8 mouse cellular contexts compared by ENCODE assay signal in genomic region chr11:69110319-69111046, GRCm38 (mm10). TPM values are rescaled to one million over a fixed set of nuclear protein-coding genes. Genes with fewer than 3 reads are reported as not detected.
DNase-seq lines count a peak whose midpoint lies in the region; ATAC-seq and TF ChIP-seq lines count a peak whose summit lies in the region.

No protein-coding gene starts in this region.

- intact Hi-C loops in heart, postnatal 36 days (cut with DNase I) = loop anchor here (5.0 kb wide), 1 partner anchor 307 kb away; no protein-coding TSS in a partner anchor

- H3K9me3 ChIP-seq in forebrain, embryonic 15.5 days = no peaks in the 10 kb centered on the region
- no peaks in the 10 kb centered on the region for H3K9me3 ChIP-seq in lung, postnatal 0 days (ENCODE audit: low read length)

- peak overlapping the region; percentile 53 for H3K27ac ChIP-seq in forebrain, embryonic 15.5 days (replicated peaks)
- H3K27ac ChIP-seq in layer of hippocampus, adult 2 months = peak overlapping the region; percentile 44; the same call in 1 of the 2 replicates
- no peak overlapping the region for H3K27ac ChIP-seq in lung, postnatal 0 days (ENCODE audit: low read length)

- TF ChIP-seq EP300 in lung, postnatal 0 days (IDR thresholded peaks at IDR 0.05) = peak; percentile 44

- peak overlapping the region; percentile 17 for H3K9ac ChIP-seq in forebrain, embryonic 15.5 days (replicated peaks)
- no peak overlapping the region for H3K9ac ChIP-seq in lung, postnatal 0 days (replicated peaks; ENCODE audit: low read depth)

- TF ChIP-seq CTCF in layer of hippocampus, adult 2 months (conservative IDR thresholded peaks at IDR 0.05) = no peak
- TF ChIP-seq CTCF in lung, postnatal 0 days (IDR thresholded peaks at IDR 0.05) = no peak

- peaks cover 12% of the 10 kb centered on the region for H3K4me1 ChIP-seq in forebrain, embryonic 15.5 days
- 0 out of 2 replicates have a peak, but pooled peaks cover 3% of the 10 kb centered on the region for H3K4me1 ChIP-seq in lung, postnatal 0 days (ENCODE audit: insufficient read depth, low read depth, low read length)

- H3K4me2 ChIP-seq in forebrain, embryonic 15.5 days (replicated peaks) = peak overlapping the region; percentile 48
- H3K4me2 ChIP-seq in lung, postnatal 0 days (replicated peaks; ENCODE audit: low read depth, low read length) = peak overlapping the region; percentile 49

- H3K27me3 ChIP-seq in forebrain, embryonic 15.5 days = no peaks in the 10 kb centered on the region
- no peaks in the 10 kb centered on the region for H3K27me3 ChIP-seq in lung, postnatal 0 days (replicated peaks; ENCODE audit: insufficient read depth, low read length)

- WGBS in forebrain, embryonic 15.5 days = under 1% methylated on average over 30 of the region's 30 CpGs
- 2% methylated on average over 29 of the region's 30 CpGs for WGBS in lung, postnatal 0 days

- DNase-seq in ES-CJ7 (ENCODE audit: low read depth, low spot score) = peak; percentile 95
- peak; percentile 83 for DNase-seq in cerebellum, adult 11-12 months
- DNase-seq in heart, postnatal 36 days = peak; percentile 92 to 99
- DNase-seq in layer of hippocampus, adult 2 months (ENCODE audit: low spot score in 2 of 2) = peak; percentile 89 to 97
- peak; percentile 69 for DNase-seq in lung, postnatal 0 days (ENCODE audit: low spot score)
- DNase-seq in ovary, postnatal 10 days (ENCODE audit: low spot score) = peak; percentile 99
- peak; percentile 81 to 93 for DNase-seq in thymus, postnatal 10 days (ENCODE audit: low spot score in 2 of 2)

- H3K4me3 ChIP-seq in forebrain, embryonic 15.5 days = peak overlapping the region; percentile 42
- H3K4me3 ChIP-seq in layer of hippocampus, adult 2 months = peak overlapping the region; percentile 60
- peak overlapping the region; percentile 30 for H3K4me3 ChIP-seq in lung, postnatal 0 days (ENCODE audit: low read depth, low read length)

- peaks cover 21% of the 10 kb centered on the region for H3K36me3 ChIP-seq in forebrain, embryonic 15.5 days
- peaks cover 42% of the 10 kb centered on the region for H3K36me3 ChIP-seq in lung, postnatal 0 days (ENCODE audit: insufficient read depth, low read length)

- peak; percentile 75 for ATAC-seq in forebrain, embryonic 15.5 days (replicated peaks)
- ATAC-seq in lung, postnatal 0 days = peak; percentile 66

RNA-seq across cellular contexts. Expression of gene Hes7, which starts 9.7 kb away (rescaled TPM):
- polyA plus RNA-seq in forebrain, embryonic 15.5 days (2015; fragmentation: Nextera tagmentation; extraction: Ambion mirVana) = 0.42 and 0.46 TPM in 2 replicates
- total RNA-seq in heart, postnatal 36 days (2021) = not detected
- total RNA-seq in layer of hippocampus, adult 2 months (2021) = 1 to 10 TPM in 1 of 2 experiments, under 1 TPM in 1; 0.79 to 1.0 TPM
- polyA plus RNA-seq in lung, postnatal 0 days (2015; fragmentation: Nextera tagmentation; extraction: Ambion mirVana) = 0.38 and 0.49 TPM in 2 replicates

RNA-seq across cellular contexts. Expression of gene 9130213A22Rik, which starts 11.9 kb away (rescaled TPM):
- 0.31 and 0.38 TPM in 2 replicates for polyA plus RNA-seq in forebrain, embryonic 15.5 days (2015; fragmentation: Nextera tagmentation; extraction: Ambion mirVana)
- under 1 TPM in 1 of 2 experiments, not detected in 1; 0.22 TPM for total RNA-seq in heart, postnatal 36 days (2021)
- total RNA-seq in layer of hippocampus, adult 2 months (2021) = 1 to 10 TPM; 1.4 to 1.5 TPM
- 0.42 and 0.50 TPM in 2 replicates for polyA plus RNA-seq in lung, postnatal 0 days (2015; fragmentation: Nextera tagmentation; extraction: Ambion mirVana)

RNA-seq across cellular contexts. Expression of gene Aloxe3, which starts 15.2 kb away (rescaled TPM):
- polyA plus RNA-seq in forebrain, embryonic 15.5 days (2015; fragmentation: Nextera tagmentation; extraction: Ambion mirVana) = 2.2 and 3.6 TPM in 2 replicates
- not detected for total RNA-seq in heart, postnatal 36 days (2021)
- total RNA-seq in layer of hippocampus, adult 2 months (2021) = 10 to 100 TPM in 1 of 2 experiments, 1 to 10 TPM in 1; 7.8 to 11.1 TPM
- polyA plus RNA-seq in lung, postnatal 0 days (2015; fragmentation: Nextera tagmentation; extraction: Ambion mirVana) = 0.13 and 0.44 TPM in 2 replicates

RNA-seq across cellular contexts. Expression of gene Per1, which starts 15.5 kb away (rescaled TPM):
- polyA plus RNA-seq in forebrain, embryonic 15.5 days (2015; fragmentation: Nextera tagmentation; extraction: Ambion mirVana) = 7.6 and 8.2 TPM in 2 replicates
- total RNA-seq in heart, postnatal 36 days (2021) = 10 to 100 TPM; 34.2 to 82.1 TPM
- total RNA-seq in layer of hippocampus, adult 2 months (2021) = 10 to 100 TPM; 83.4 to 95.2 TPM
- 16.6 and 30.0 TPM in 2 replicates for polyA plus RNA-seq in lung, postnatal 0 days (2015; fragmentation: Nextera tagmentation; extraction: Ambion mirVana)

RNA-seq across cellular contexts. Expression of gene Vamp2, which starts 22.2 kb away (rescaled TPM):
- 179 and 188 TPM in 2 replicates for polyA plus RNA-seq in forebrain, embryonic 15.5 days (2015; fragmentation: Nextera tagmentation; extraction: Ambion mirVana)
- 10 to 100 TPM; 50.5 to 72.7 TPM for total RNA-seq in heart, postnatal 36 days (2021)
- total RNA-seq in layer of hippocampus, adult 2 months (2021) = 1,000 to 10,000 TPM in 1 of 2 experiments, 100 to 1,000 TPM in 1; 988 to 1,016 TPM
- polyA plus RNA-seq in lung, postnatal 0 days (2015; fragmentation: Nextera tagmentation; extraction: Ambion mirVana) = 45.0 and 50.6 TPM in 2 replicates

Comparison
In these comparisons a context has a peak if more than half of its experiments do, and no peak if none do; other contexts are left out.
1. RNA of gene Aloxe3, which starts 15.2 kb away (total RNA-seq): 7.8 to 11.1 TPM in layer of hippocampus, adult 2 months; not detected in heart, postnatal 36 days; every median in the first group is over 4 times any median in the second.
2. Peak in every context shown above with its lines, with median percentiles within 50 percentile points of each other: DNase-seq and H3K4me3 ChIP-seq.